Mouse (Mus musculus): ENCODE data around the gene Kat2a. TPM values are rescaled to one million over a fixed set of nuclear protein-coding genes. Genes with fewer than 3 reads are reported as not detected.

The Kat2a gene
- total RNA-seq, 2 experiments from 2014 or later, result 13.4 to 18.4 TPM

- DNase-seq, result no peak
These were observed 1.7 kb downstream of the Kat2a start for GRCm38 (mm10) chr11:100710528-100710927.

DNA sequence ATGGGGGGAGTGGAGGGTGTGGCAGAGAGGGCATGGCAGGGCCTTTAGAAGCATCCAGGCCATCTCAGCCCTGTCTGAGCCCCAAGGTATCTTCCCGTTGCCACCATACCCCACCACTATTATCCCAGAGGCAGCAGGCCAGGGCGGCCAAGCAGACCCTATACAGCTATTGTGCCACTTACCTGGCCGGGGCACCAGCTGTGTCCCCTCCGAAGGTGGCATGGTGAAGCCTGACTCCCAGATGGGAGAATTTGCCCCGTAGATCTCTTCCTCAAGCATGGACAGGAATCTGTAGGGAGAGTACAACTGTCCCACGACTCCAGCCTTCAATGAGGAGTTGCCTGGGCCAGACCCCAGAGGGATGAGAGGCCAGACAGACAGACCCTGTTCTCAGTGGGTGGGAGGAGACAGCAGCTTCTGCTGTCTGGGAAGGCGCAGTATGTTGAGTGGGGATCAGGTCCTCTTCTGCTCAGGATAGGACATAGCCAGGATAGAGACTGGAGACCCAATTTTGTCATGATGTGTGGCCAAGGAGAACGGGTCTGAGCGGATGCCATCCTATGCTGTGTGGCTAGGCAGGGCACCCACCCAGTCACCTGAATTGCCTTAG is 3.0 kb downstream of the Kat2a start:
- no peak for DNase-seq

- DNase-seq, result no peak
These were observed 7.0 kb downstream of the Kat2a start for GRCm38 (mm10) chr11:100705095-100705747.

DNA sequence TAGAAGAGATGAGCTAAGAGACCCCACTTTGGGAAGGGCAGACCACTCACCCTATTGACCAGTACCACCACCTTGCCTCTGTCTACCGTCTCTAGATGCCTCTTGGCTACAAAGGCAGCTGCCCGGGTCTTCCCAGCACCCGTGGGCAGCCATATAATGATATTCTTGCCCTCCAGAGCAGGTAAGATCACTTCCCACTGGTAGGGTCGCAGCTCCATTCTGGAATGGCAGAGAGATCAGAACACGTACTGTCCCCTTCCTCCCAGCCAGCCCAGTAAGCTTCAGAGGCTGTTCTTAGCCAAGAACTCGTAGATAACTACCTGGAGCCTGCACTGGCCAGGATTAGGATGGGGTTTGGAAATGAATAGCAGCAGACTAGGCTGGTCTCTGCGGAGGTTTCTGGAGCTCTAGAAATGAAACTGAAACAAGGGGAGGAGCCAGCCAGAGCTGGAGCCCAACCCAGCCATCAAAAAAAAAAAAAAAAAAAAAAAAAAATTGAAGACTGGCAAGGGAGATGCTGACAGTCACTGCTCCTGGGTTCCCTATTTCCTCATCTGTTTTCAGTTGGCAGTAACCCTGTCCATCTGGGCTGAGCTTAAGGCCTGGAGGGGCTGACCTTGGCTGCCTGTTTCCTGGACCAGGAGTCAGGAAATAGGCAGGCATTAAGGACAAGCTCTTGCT is 8.3 kb downstream of the Kat2a start, which contains the start of gene Dhx58:
TSS of gene Dhx58 (minus strand) at position 421 of the 681 bp plus-strand sequence.
- DNase-seq, result no peak

DNA sequence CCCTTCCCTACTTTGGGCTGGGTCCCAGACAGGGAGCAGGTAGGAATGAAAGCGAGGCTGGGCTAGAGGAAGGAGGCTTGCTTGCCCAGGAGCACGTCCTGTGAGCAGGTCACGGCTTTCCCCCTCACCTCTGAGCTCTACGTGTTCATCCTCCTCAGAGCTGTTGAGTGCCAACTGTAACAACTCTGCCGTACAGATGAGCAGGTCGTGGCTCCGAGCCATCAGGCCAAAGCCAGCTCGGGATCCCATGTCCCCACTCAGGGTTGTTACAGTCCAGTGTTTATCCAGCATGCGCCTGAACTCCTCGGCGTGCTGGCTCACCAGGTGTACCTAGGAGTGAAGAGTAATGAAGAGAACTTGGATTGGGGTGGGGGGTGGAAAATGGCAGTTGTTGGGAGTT is 8.9 kb downstream of the Kat2a start:
- DNase-seq, result no peak

GRCm38 (mm10) chr11:100702906-100703305 is 9.4 kb downstream of the Kat2a start:
- no peak for DNase-seq

DNA sequence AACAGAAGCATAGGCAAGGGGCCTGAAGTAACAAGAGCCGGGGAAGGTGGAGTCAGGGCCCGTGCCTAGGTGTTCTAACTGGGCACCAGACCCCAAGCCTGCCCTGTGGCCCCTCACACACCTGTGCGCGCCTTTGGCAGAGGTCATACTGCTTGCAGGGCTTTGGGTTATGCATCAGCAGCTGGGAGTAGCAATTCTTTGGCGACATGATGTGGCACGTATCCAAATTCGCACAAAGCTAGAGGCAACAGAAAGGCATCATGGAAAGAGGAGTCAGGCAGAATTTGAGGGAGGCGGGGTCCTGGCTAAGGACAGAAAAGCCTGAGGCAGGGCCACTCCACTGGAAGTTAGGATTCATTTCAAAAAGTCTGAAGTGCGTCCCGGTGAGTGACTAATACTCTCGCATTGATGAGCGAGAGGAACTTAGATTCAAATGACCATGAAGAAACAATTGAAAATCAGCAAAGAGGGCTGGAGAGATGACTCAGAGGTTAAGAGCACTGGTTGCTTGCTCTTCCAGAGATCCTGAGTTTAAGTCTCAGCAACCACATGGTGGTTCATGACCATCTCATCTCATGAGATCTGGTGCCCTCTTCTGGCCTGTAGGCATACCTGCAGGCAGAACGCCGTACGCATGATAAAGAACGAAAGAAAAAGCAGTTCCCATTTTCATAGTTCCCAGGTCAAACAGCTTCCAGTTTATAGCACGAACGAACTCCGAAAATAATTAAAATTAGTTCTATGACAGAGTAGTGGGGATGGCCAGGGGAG is 10.0 kb downstream of the Kat2a start:
- peak; percentile 57 for DNase-seq

- DNase-seq, result peak; percentile 59
These were observed 11.0 kb downstream of the Kat2a start for GRCm38 (mm10) chr11:100701301-100701700.

DNA sequence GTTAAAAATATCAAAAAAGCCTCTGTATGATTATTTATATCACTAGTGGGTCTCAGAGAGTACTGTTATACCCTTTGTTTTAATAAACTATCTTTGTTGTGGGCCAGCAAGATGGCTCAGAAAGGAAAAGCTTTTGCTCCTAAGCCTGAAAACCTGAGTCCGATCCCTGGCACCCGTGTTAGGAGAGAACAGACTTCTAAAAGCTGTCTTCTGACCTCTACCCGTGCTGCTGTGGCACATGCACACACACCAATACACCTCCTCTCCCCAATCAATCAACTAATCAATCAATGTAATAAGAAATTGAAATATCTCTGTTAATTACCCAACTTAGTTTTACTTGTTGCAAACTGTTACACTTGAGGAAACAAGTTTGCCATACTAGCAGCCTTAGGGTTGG is 11.6 kb downstream of the Kat2a start:
- no peak for DNase-seq

DNA sequence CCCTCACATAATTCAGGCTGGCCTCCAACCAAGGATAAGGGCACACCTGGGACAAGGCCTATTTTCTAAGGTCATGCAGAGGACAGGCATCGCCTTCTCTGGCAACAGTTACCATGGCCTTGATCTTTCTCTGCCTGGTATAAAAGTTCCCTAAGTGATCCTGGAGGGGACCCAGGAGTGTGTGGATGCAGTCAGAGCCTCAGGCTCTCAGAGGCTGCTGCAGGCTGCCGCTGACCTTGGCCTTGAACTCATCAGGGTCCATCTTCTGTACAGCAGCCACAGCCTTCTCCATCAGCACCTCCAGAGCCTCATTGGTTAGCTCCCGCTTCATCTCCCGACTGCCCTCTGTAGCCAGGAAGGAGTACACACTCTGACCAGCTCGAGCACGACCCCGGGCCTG is 14.3 kb downstream of the Kat2a start:
- no peak for DNase-seq

DNA sequence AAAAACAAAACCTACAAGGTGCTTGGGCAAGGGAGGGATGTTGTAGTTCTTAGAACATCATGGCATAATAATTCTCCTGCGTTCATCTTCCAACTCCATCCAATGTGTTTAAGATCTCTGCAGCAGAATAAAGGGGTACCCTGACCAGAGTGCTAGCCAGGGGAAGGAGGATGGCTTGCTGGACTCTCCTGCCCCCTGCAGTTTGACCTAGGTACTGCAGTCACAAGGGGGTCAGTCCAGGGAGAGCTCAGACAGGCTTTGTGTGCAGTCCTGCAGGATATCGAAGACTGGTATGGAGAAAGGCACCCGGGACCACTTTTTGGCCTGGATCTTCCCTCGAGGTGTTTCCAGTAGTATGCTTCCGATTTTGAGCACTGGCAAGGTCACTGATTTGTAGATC is 17.3 kb downstream of the Kat2a start:
- DNase-seq, result peak; percentile 86

- no peak for DNase-seq
These were observed 19.1 kb downstream of the Kat2a start for GRCm38 (mm10) chr11:100693154-100693553.

DNA sequence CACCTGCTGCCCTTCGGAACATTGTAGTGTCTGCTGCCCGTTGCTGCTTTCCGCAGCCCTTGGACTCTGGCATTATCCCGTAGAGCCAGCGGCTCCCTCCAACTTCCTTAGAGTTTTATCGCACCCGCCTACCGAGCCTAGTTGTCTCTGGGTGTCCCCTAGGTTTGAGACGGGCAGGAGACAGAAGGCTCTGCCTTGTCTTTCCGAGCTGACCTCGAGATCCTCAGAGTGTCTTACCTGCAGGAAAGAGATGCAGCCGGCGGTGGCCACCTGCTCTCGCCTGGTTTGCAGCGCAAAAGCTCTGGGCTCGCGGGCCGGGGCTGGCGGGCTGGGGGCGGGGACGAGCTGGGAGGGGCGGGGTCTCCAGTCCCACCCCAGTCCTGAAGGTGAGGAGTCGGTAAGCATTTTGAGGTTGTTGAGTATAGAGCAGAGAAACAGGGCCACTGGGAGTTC is 20.1 kb downstream of the Kat2a start, which contains the start of gene Zfp385c:
TSS of gene Zfp385c (minus strand) at position 292 of the 453 bp plus-strand sequence.
- no peak for DNase-seq

DNA sequence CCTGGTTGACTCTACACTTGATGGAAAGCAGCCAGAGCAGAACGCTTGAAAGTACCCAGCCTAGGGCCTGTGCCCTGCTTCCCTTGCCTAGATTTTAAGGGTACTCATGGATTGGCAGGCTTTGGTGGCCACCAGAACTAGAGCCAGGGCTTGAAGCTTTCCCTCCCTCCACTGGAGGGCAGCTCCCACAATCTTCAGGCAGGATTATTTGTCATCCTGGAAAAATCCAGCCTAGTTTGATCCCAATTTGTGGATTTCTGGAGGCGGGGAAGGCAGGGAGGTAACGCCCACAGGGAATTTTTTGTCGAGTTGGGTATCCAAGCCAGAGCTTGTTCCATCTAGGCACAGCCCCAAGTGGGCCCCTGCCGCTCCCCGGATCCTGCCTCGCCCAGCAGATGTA is 21.9 kb downstream of the Kat2a start:
- no peak for DNase-seq

DNA sequence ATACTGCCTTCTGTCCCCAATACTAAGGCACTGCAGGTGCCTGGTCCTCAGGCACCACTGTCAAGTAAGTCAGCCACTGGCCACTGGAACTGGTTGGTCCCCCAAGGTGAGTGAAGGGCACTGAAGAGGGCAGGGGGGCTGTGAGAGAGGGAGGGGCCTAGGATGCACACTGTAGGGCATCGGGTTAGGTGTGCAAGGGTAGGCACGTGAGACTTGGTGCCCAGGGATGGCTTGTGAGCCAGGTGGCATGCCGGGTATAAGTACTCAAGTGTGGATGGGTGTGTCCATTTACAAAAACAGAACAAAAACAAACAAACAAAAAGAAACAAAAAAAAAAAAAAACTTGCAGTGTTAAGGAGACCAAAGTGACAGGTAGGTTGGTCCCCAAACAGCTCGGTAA is 23.8 kb downstream of the Kat2a start:
- DNase-seq, result no peak

DNA sequence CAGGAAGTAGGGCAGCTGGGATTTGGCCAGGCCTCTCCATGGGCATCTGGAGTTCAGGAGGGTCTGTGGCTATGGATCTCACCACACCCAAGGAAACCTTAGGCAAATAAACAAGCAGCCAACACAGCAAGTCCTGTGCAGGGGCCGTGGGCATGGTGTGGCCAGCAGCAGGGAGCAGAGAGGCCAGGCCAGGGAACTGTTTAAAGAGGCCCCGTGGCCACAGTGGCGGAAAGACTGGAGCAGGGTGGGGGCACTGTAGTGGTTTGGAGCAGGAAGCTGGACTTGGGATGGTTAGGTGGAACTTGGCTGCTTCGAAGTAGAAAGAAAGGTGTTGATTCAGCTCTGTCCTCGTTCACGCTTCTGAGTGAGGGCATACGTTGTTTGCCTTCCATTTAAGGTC is 25.0 kb downstream of the Kat2a start:
- DNase-seq, result no peak

GRCm38 (mm10) chr11:100685371-100685770 is 26.9 kb downstream of the Kat2a start:
- no peak for DNase-seq

- DNase-seq, result no peak
These were observed 28.2 kb downstream of the Kat2a start for GRCm38 (mm10) chr11:100684084-100684483.

DNA sequence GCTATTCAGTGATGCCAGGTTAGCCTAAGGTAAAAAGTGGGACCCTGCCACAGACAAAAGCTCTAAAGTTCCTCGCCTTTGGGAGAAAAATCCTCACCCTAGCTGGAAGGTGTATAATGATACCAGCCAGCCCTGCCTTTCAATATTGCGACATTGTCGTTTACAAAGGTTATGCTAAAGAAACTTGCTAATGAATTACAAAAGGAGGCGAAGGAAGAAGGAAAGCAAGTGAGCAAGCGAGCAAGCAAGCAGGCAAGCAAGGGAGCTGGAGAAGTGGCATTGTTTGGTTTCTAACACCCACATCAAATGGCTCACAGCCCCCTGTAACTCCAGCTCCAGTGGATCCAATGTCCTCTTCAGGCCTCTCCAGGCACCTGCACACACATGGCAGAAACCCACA is 29.7 kb downstream of the Kat2a start:
- DNase-seq, result no peak

GRCm38 (mm10) chr11:100681826-100682225 is 30.4 kb downstream of the Kat2a start:
- no peak for DNase-seq

DNA sequence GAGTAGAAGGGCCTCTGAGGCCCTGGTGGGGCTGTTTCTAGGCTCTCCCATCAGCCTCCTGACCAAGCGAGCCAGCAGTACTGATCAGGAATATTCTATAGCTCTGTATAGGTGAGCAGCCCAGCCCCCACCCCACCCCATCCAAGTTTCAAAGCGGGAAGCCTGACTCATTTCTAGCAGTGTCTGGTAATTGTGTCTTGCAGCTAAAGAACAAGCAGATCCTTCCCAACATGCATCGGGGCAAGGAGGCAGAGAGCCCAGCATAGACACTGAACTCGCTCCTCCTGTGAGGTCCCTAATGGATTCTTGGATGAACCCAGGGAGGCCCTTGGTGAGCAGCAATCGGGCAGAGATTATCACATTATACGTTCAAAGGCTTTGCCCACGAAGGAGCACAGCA is 34.5 kb downstream of the Kat2a start:
- no peak for DNase-seq

- DNase-seq, result peak; percentile 73
These were observed 39.1 kb downstream of the Kat2a start for GRCm38 (mm10) chr11:100673169-100673568.

- DNase-seq, result no peak
These were observed 40.3 kb downstream of the Kat2a start for GRCm38 (mm10) chr11:100671956-100672355.
